Mouse (Mus musculus) left cerebral cortex, adult 9 months (tissue): ENCODE data around the gene Paxbp1.
A peak's percentile ranks its signal among the peaks of the same experiment; 100 is the strongest.
"Not testable (repeated sequence)": the region's sequence is repeated elsewhere in the genome, so short reads cannot be mapped to it uniquely, and the experiment has no call there.

ENCODE experiments used
- DNase-seq, 2 experiments: peaks; one replicate each; pipeline ENCODE4 v3.0.0; 2022; ENCODE audit warnings: low spot score in 2 of 2

Paxbp1 gene

DNA sequence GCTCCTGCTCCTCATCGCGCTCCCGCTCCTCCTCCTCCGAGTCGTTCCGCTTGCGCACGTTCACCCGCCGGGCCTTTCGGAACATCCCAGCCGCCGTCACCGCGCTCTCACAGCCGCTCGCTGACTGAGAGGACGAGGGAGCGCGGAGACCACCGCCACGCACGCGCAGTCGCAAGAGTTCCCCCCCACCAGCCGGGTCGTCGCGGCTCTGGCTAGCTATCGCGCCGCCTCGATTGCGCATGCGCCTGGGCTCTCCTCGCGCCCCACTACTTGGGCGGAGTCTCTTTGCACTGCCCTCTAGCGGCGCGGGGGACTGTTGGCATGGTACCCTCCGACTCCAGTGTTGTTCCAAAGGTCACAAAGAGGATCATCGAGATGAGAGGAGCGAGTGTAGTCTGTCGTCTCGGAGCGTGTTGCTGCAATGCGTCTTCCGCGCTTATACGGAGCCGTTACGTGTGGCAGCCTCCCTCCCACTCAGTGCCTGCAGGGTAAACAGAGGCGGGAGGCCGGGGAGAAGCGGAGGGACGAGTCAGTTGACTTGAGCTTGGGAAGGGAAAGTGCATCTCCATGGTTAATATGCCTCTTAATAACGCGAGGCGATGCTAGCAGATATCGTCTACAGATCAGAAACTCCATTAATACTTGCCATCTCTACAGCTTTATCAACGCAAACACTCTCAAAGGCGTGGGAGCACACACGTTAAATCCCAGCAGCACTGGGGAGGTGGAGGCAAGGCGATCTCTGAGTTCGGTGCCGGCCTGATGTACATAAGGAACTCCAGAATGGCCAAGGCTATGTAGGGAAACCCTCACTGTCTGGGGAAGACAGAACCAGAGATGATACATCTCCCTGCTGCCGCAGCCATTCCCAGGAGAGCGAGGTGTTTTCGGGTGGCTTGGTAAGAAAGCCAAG lies at the start of gene Paxbp1:
Gene Paxbp1, minus strand, starts transcription at position 274 of the 913 bp plus-strand sequence.
- peak; percentile 97 to 99 for DNase-seq

DNA sequence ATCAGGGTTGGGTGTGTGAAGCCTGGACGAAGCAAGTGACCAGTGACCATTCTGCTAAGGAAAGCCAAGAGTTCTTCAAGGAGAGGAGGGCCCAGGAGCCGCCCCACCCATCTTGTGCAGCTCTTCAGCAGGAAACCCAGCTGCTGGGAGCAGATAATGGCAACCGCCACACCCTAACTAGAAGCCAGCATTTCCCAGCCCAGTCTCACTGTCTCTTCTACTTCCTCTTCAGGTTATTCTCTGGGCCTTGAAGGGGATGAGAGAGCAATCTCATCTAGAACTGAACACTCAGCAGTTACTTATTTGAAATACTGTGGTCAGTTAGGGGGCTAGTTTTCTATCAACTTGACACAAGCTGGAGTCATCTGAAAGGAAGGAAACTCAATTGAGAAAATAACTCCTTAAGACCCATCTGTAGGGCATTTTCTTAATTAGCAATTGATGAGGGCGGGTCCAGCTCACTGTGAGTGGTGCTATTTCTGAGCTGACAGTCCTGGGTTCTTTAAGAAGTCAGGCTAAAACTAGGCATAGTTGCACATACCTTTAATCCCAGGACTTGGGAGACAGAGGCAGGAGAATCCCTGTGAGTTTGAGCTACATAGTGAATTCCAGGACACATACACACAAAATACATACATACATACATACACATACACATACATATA lies 42.4 kb upstream of the Paxbp1 start:
- DNase-seq = no peak

DNA sequence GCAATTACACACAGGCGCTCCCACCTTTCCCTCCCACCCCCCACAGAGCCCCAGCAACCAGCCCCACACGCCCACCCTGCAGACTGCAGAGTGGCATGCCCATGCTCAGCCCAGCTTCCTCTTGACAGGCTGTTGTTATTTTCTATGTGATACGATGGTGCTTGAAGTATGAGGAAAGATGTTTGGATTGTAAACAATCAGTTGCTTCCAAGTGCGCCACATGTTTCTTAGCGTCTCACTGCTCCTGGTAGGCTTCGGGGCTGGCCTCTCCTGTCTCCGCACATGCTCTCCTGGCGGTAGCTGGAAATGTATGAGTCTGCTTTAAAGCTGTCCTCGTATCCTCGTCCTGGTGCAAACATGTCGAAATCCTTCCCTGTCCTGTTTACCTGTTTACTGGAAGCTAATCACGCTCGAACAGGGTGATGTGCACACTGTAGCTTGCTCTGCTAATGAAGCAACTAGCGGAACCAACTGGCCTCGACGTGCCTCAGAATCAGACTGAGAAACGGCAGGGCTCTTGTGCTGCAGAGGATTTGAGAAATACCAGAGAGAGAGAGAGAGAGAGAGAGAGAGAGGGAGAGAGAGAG lies 41.0 kb upstream of the Paxbp1 start:
- no peak for DNase-seq

DNA sequence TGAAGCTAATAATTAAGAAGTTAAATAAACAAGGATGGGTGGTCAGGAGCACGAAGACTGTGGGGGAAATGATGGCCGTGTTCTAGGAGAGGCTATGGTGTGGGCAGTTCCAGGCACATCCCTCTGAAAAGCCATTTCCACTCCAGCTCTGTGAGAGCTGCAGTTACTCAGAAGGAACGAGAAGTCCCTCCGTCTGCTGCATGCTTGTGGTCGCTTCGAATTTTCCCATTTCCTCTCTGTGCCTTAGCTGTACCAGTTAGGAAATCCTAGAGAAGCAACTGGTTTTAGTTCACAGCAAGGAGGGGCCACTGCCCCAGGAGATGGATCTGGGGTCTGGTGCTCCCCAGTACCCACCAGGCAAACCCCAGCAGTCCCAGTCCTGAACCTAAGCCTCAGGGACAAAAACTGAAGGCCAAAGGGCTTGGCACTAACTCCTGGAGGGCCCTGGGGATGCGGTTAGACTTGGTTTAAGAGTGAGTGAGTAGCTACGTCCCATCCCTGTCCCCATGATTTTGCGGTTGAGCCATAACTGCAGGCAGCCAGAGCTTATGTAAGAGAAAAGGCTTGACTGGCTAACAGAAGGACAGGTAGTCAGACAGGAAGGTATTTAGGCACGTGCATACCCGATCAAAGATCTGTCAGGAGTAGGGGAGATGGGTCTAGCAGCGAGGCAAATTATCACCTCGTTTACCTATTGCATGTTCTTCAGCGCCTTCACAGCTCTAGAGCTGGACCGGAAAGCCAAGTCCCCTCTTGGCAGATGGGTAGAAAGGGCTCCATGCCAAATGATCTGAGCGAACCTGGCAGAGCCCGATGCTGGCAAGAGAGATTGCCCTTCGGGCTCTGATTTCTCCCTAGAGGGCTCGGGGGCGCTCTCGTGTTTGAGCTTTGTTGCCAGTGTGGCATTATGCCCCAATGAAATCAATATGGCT lies 40.2 kb upstream of the Paxbp1 start:
- no peak for DNase-seq

DNA sequence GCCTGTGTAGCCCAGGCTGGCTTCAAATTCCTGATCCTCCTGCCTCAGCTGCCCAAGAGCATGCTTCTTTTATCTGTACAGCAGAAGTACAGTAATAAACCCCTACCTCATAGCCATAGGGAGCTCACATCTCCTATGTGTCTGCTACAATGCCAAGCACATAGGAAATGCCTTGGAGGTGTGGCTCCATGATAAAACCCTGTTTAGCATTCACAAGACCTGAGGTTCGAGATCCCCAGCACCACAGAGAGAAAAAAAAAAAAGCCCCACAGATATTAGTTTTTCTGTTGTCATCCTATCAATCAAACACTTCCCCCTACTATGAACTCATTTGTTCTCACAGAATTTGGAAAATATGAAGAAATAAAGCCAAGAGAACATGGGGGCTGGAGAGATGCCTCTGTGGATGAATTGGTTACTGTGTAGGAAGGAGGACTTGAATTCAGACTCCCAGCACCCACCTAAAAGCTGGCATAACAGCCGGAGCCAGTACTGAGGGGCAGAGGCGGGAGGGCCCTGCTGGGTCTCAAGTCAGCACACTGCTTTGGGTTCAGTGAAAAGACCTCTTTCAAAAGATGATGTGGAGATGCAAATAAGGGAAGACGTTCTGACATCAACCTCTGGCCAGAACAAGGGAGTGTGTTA lies 38.8 kb upstream of the Paxbp1 start:
- DNase-seq = no peak

DNA sequence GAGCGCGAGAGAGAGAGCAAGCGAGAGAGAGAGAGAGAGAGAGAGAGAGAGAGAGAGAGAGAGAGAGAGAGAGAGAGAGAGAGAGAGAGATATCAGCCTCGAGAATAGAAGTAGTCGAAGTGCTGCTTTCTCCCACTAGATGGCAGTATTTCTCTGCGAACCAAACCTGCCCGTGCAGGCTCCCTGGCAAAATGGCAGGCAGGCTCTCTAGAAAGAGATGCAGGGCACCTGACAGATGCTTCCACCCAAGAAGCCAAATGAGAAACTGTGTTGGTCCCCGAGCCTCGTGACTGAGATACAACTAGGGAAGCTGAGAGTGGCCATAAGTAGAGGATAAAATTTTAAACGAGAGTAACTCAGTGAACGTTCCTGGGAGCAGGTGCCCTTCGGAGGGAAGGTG lies 37.2 kb upstream of the Paxbp1 start:
- peak; percentile 38 to 83 for DNase-seq

DNA sequence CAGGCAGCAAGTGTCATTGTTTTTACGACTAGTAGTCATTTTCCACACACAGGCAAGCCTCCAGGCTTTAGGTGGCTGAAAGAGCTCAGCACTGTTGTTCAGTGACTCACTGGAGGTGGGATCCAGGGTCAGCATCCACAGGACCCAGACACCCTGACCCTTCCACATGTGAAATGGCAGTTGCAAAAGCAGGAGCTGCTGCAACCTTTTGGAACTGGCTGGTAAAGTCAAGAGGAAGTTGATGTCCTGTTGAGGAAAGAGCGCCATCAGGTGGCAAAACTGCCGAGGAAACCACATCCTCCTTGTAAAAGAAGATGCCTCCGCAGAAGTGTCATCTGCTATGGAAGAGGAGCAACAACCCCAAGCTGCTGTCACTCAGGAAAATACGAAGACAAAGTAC lies 31.8 kb upstream of the Paxbp1 start:
- no peak for DNase-seq

DNA sequence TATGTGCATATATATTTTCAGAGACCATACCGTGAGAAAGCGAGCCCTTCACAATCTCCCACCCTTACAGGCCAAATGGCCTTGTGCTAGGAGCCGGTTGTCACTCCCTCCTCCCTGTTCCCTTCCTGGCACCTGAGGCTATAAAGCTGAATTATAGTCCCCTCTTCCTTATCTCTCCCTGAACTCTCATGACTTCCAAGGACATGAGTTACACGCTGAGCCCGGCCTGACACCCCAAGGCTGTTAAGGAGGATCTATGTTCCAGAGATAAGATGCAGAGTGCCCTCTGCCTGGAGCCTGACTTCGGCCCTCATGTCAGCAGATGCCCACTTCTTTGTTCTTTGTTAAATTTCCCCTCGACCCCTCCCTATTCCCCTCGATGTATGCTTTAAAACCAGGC lies 31.1 kb upstream of the Paxbp1 start:
- DNase-seq = not testable (repeated sequence)

DNA sequence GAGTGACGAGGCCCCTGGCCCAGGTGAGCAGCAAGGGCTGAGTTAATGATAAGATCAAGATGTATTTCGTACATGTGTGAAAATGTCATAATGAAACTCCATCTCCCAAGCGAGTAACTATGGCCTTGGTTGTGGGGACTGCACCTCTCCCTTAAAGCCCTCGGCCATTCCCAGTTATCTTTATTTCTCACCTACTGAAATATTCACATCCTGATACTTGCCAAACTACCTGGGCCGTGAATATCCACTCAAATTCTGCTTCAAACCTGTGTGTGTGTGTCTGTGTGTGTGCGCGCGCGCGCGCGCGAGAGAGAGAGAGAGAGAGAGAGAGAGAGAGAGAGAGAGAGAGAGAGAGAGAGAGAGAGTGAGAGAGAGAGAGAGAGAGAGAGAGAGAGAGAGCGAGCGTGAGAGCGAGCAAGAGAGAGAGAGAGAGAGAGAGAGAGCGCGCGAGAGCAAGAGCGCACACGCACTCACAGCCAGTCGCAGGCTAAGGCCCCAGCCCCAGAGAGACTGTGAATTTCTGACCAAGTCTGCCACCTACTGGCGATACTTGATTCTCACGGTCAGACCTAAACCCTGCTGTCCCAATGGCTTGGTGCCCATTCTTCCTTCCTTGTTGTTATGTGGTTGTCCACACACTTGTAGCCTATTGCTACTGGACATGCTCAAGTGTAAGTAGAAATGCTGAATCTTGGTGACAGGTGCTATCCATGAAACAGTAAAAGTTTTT lies 29.0 kb upstream of the Paxbp1 start:
- peak; percentile 55 to 95 for DNase-seq

DNA sequence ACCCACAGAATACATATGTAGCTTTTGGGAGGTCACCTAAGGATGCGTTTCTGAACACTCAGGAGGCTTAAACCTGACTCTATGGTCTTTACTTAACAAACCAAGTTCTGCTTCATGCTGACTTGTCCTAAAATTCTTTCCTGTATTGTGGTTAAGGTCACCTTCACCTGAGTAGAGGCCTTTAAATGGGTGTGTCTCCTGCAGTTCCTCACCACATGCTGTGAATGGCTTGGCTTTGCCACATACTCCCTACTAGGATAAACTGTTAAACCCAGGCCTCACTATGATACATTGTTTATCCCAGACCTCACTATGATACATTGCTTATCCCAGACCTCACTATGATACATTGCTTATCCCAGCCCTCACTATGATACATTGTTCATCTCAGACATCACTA lies 27.9 kb upstream of the Paxbp1 start:
- no peak for DNase-seq

DNA sequence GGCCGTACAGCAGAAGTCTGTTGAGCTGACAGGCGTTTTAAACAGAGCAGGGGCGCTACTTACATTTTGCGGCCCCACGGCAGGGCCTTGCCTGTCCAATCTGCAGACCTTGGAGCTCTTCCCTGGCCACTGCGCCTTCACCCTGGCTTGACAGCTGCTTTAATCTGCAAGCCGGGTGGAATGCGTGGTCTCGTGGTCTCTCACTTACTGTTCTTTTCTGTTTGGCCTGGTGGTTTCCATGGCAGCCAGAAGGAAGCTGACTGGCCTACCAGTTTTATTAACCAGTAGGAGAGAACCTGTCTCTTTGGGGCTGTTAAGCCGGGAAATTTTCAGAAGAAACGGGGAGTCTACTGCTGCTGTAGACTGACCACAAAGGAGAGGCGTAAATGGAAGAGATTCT lies 24.6 kb upstream of the Paxbp1 start:
- DNase-seq = no peak

DNA sequence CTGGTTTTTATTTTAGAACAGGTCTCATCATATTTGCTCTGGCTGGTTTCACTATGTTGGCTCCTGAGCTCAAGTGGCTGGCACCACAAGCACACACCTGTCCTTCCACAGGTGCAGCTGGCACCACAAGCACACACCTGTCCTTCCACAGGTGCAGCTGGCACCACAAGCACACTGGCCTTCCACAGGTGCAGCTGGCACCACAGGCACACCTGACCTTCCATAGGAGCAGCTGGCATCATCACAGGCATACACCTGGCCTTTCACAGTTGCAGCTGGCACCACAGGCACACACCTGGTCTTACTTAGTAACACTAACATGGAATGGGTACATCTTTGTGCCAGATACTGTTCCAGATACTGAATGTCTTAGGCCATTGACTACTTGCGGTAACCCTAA lies 22.8 kb upstream of the Paxbp1 start:
- DNase-seq = no peak

DNA sequence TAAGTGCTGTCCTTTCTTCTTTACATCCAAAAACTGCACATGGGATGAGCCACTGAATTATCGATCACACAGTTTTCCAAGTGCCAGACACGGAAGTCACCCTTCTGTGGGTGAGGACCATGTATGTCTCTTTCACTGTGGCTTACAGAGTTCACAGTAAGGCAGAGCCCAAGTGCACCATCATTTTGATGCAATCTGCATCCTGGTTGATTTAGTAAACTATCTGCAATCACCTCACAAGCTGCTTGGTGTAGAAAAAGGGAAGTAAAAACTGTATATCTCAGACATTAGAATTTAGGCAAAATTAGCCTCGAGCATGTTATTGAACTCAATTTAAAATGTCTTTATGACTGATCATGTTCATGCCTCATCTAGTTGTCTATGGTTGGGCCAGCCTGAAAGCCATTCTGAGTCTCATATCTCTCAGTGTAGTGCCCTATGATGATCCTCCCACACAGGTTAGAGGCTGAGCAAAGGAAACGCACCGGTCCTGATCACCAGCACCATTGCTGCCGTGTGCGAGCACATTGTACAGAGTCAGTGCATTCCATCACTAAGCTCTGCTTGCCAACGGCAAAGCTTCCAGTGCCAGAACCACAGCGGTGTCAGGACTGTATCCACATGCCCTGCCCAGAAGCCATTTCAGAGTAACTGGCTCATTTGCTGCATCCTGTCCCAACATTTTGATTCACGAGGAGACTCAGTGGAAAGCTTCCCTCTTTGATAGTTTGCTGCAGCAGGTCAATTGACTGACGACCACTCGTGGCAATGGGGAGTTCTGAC lies 20.4 kb upstream of the Paxbp1 start:
- no peak for DNase-seq

DNA sequence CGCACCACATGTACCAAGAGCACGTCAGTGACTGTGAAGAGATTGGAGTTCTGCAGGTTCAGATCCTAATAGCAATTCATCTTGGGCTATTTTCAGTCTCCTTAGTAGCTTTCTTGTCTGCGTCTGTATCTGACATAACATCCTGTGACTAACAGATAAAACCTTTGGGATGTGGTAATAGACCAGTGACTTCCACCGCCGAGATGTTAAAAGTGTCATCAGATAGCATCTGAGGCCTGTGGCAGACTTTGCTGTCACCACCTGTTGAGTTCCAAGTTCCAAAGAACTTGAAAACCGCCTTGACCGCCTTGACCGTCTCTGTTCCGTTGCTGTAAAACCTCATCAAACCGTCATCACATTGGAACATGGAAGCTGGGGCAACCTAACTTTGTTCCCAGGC lies 19.4 kb upstream of the Paxbp1 start:
- DNase-seq = no peak

DNA sequence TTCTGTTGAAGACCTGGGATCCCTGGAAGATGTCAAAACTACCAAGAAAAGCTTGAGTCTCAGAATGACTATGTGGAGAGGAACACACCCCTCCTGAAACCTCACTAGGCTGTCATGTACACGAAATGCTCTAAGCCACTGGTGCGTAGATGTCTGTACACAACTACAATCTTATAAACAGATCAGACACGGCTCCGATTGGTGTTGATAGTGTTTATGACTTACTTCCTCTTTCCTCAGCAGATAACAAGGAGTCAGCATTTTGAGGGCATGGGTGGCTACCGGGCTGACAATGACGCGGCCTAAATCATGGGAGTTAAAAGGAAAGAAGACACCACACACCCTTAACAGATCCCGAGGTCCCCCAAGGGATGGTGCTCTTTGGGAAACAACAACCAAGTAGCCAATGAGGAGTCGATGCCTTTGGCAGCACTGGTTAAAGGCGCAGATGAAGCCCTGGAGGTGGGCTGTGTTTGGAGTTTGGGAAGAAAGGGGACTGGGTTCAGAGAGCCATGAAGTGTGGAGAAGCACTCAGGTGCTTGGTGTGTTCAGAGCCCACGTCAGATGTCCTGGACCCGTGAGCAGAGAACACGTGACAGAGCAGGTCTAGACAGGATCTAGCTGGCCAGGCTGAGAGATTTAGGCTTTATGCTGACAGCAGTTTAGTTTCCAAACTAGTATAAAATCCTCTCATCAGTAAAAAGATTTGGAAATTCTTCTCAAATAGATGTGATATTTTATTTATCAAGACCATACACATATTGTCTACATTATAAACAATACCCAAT lies 17.4 kb upstream of the Paxbp1 start:
- no peak for DNase-seq

DNA sequence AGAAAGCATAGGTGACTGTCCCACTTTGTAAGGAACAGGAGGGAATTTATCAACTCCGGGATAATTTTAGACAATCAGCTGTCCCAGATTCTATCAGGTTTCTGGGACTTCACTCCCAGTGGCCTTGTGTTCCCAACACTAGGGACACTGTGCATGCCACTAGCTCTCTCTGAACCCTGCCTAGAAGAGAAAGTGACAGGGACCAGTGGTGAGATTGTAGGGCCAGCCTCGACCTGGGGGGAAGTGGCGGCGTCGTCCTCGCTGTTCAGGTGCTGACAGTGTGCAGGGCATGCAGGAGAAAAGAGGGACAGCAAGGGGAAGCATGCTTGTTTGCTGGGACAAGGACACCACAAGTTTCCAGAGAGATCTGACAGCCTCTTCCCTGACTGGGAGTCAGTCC lies 13.4 kb upstream of the Paxbp1 start:
- DNase-seq = no peak

DNA sequence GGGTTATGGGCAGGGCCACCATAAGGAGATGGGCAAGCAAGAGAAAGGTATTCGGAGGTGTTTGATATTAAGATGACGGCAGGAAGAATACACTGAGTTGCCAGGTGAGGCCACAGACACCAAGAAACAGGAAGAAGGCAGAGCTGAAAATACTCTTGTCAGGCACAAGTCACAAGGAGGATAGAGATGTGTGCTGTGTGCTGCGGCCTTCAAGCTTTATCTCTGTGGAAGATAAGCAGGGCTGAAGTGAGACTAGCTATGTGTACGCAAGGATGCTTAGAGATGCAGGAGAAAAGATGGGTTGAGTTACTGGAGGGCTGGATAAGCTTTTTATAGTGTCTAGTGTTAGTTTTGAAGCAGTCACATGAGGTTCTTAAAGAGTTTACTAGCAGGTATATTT lies 12.9 kb upstream of the Paxbp1 start:
- no peak for DNase-seq

DNA sequence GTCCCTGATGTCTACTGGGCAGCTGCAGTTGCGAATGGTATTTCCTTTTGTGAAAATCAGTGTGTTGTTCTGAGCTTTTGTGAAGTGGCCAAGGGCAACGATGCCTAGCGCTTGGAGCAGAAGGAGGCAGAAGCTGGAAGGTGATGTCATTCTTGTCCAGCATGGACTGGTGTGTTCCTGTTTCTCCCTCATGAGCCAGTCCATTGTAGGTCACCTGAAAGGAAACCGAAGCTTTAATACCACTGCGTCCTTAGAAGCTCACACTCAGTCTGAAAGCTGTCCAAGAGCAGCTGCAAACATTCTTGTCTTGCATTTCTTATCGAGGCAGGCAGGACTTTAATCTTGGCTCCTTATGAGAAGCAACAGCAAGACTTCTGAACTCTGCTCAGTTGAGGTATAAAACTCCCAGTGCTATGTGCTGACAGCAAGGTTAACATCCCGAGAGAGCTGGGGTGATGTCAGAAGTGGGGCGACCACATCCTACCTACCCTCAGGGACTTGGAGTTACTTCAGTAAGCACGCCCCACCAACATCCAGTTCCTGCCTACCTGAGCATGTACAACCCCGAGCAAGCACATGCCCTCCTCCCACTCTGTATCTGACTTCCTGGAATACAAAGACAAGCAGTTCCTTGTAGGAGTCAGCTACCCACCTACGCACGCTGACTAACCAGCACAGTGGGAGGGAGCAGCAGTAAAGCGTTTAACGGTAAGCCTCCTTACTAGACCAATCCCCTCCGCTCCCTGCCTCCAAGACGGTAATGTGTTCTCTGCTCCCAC lies 11.9 kb upstream of the Paxbp1 start:
- peak; percentile 72 to 80 for DNase-seq
